Mouse (Mus musculus) gastrocnemius, adult 2 months (tissue): Measurements from ENCODE around the gene Aven. TPM values are rescaled to one million over a fixed set of nuclear protein-coding genes. Genes with fewer than 3 reads are reported as not detected.

Experiments used
- DNase-seq: peaks from one replicate; pipeline ENCODE4 v3.0.0; 2022
- H3K27ac ChIP-seq: fragments of 200-600 bp; 2 replicates; pipeline ENCODE4 v1.8.1; 2022; ENCODE audit warnings: mild to moderate bottlenecking
- H3K4me3 ChIP-seq: fragments of 200-600 bp; 2 replicates; pipeline ENCODE4 v1.8.1; 2022; ENCODE audit warnings: mild to moderate bottlenecking, moderate library complexity
- CTCF ChIP-seq: fragments of 200-600 bp; IDR thresholded peaks from 2 replicates; pipeline ENCODE4 v1.8.1; 2022; ENCODE audit warnings: antibody characterized with exemption, mild to moderate bottlenecking, moderate library complexity
- intact Hi-C: fragments of 180-260 bp; cut with DNase I; formaldehyde crosslinking; loops from one replicate; pipeline ENCODE4 v1.15.1; 2025
- total RNA-seq, 2 experiments: library from RNA; stranded (reverse); gene quantifications; 2 replicates each; pipeline ENCODE4 v1.2.3; 2021

Gene Aven
- total RNA-seq, 2 experiments from 2014 or later = 15.0 to 16.1 TPM

GRCm38 (mm10) chr2:112532812-112533496 lies 40.2 kb downstream of the Aven start:
- peak overlapping the region; percentile 12; the same call in 1 of the 2 replicates for H3K27ac ChIP-seq
- TF ChIP-seq CTCF = no peak
- intact Hi-C loops = loop anchor here (10.0 kb wide), 1 partner anchor 232 kb away; no protein-coding TSS in a partner anchor
- DNase-seq = no peak
- H3K4me3 ChIP-seq = no peak overlapping the region

GRCm38 (mm10) chr2:112534677-112535222 lies 42.0 kb downstream of the Aven start:
- intact Hi-C loops = loop anchor here (5.0 to 10.0 kb wide), 2 partner anchors 32 to 230 kb away; no protein-coding TSS in a partner anchor
- DNase-seq = no peak
- no peak overlapping the region for H3K4me3 ChIP-seq
- no peak for TF ChIP-seq CTCF
- H3K27ac ChIP-seq = no peak overlapping the region

- intact Hi-C loops = loop anchor here (5.0 to 10.0 kb wide), 2 partner anchors 36 to 226 kb away; no protein-coding TSS in a partner anchor
- TF ChIP-seq CTCF = peak; percentile 69
- no peak for DNase-seq
- no peak overlapping the region for H3K27ac ChIP-seq
- H3K4me3 ChIP-seq = no peak overlapping the region
Observed at GRCm38 (mm10) chr2:112538783-112539182, 46.0 kb downstream of the Aven start.

GRCm38 (mm10) chr2:112541695-112542285 lies 49.0 kb downstream of the Aven start:
- no peak for DNase-seq
- TF ChIP-seq CTCF = no peak
- intact Hi-C loops = no loop called here
- no peak overlapping the region for H3K27ac ChIP-seq
- no peak overlapping the region for H3K4me3 ChIP-seq

GRCm38 (mm10) chr2:112556527-112556926 lies 63.8 kb downstream of the Aven start:
- no peak overlapping the region for H3K4me3 ChIP-seq
- no peak overlapping the region for H3K27ac ChIP-seq
- no peak for TF ChIP-seq CTCF
- intact Hi-C loops = no loop called here
- DNase-seq = no peak

- DNase-seq = no peak
- no peak overlapping the region for H3K27ac ChIP-seq
- H3K4me3 ChIP-seq = no peak overlapping the region
- TF ChIP-seq CTCF = no peak
- intact Hi-C loops = no loop called here
Observed at GRCm38 (mm10) chr2:112557453-112557852, 64.7 kb downstream of the Aven start.

GRCm38 (mm10) chr2:112561549-112561948 lies 68.8 kb downstream of the Aven start:
- H3K27ac ChIP-seq = no peak overlapping the region
- no peak for DNase-seq
- intact Hi-C loops = no loop called here

GRCm38 (mm10) chr2:112565060-112565459 lies 72.3 kb downstream of the Aven start:
- DNase-seq = no peak
- no peak overlapping the region for H3K4me3 ChIP-seq
- intact Hi-C loops = no loop called here

More at GRCm38 (mm10) chr2:112561549-112561948, 68.8 kb downstream of the Aven start:
- H3K4me3 ChIP-seq = no peak overlapping the region
- no peak for TF ChIP-seq CTCF

GRCm38 (mm10) chr2:112566290-112567085 lies 73.7 kb downstream of the Aven start:
- no peak for TF ChIP-seq CTCF

More at GRCm38 (mm10) chr2:112565060-112565459, 72.3 kb downstream of the Aven start:
- TF ChIP-seq CTCF = no peak
- no peak overlapping the region for H3K27ac ChIP-seq

GRCm38 (mm10) chr2:112567786-112568185 lies 75.0 kb downstream of the Aven start:
- Histone ChIP-seq H3K27ac (no peak overlapping the region), H3K4me3 (no peak overlapping the region)
- intact Hi-C loops = no loop called here
- no peak for DNase-seq
- no peak for TF ChIP-seq CTCF

More at GRCm38 (mm10) chr2:112566290-112567085, 73.7 kb downstream of the Aven start:
- H3K4me3 ChIP-seq = no peak overlapping the region
- intact Hi-C loops = no loop called here
- no peak for DNase-seq
- H3K27ac ChIP-seq = no peak overlapping the region

- no peak for TF ChIP-seq CTCF
- peak overlapping the region; percentile 44 for H3K4me3 ChIP-seq
- DNase-seq = no peak
- peak overlapping the region; percentile 59 for H3K27ac ChIP-seq
- intact Hi-C loops = no loop called here
Observed at GRCm38 (mm10) chr2:112590985-112591384, 98.2 kb downstream of the Aven start.

- intact Hi-C loops = no loop called here
- peak; percentile 61 for DNase-seq
- TF ChIP-seq CTCF = no peak
- Histone ChIP-seq H3K4me3 (peak overlapping the region; percentile 44), H3K27ac (peak overlapping the region; percentile 59)
Observed at GRCm38 (mm10) chr2:112591451-112591871, 98.7 kb downstream of the Aven start.

GRCm38 (mm10) chr2:112593322-112593721 lies 100.6 kb downstream of the Aven start:
- H3K4me3 ChIP-seq = no peak overlapping the region
- no peak overlapping the region for H3K27ac ChIP-seq
- no peak for DNase-seq
- no peak for TF ChIP-seq CTCF
- intact Hi-C loops = no loop called here
